Mouse (Mus musculus) intestine, embryonic 15.5 days (tissue): ENCODE measurements at regions not wholly inside any gene's neighbourhood (a gene's known extent, or its start where the extent isn't known, plus 50 kb on each side); places are given as distances from the start of the nearest gene placed in this dataset.

Experiments
- ATAC-seq: fragments of 200-750 bp; cut with Nextera tagmentation; 2 replicates; pipeline ENCODE4 v1.8.0; 2017; ENCODE audit warnings: moderate TSS enrichment, moderate library complexity
- H3K27ac ChIP-seq: fragments of 300-500 bp; sonication (generic); 2 replicates; pipeline ENCODE4 v1.5.1; 2015; ENCODE audit warnings: mild to moderate bottlenecking, inconsistent platforms
- H3K27me3 ChIP-seq: fragments of 300-500 bp; sonication (generic); replicated peaks from 2 replicates; pipeline ENCODE4 v1.6.1; 2015; ENCODE audit warnings: inconsistent platforms
- H3K36me3 ChIP-seq: fragments of 300-500 bp; sonication (generic); 2 replicates; pipeline ENCODE4 v1.6.1; 2015; ENCODE audit warnings: inconsistent platforms
- H3K4me1 ChIP-seq: fragments of 300-500 bp; sonication (generic); replicated peaks from 2 replicates; pipeline ENCODE4 v1.6.1; 2015; ENCODE audit warnings: inconsistent platforms
- H3K4me2 ChIP-seq: fragments of 300-500 bp; sonication (generic); replicated peaks from 2 replicates; pipeline ENCODE4 v1.6.1; 2015; ENCODE audit warnings: mild to moderate bottlenecking, inconsistent platforms
- H3K4me3 ChIP-seq: fragments of 300-500 bp; sonication (generic); replicated peaks from 2 replicates; pipeline ENCODE4 v1.5.1; 2015; ENCODE audit warnings: inconsistent platforms
- H3K9ac ChIP-seq: fragments of 300-500 bp; sonication (generic); 2 replicates; pipeline ENCODE4 v1.6.1; 2015; ENCODE audit warnings: inconsistent platforms
- H3K9me3 ChIP-seq: fragments of 300-500 bp; sonication (generic); 2 replicates; pipeline ENCODE4 v1.6.1; 2016; ENCODE audit warnings: inconsistent platforms
- WGBS: fragments of 180-500 bp; shearing (Covaris S2); methylation state at CpG from one replicate; pipeline ENCODE4 v1.1.7; 2015; 5-methylcytosine and 5-hydroxymethylcytosine counted together

DNA sequence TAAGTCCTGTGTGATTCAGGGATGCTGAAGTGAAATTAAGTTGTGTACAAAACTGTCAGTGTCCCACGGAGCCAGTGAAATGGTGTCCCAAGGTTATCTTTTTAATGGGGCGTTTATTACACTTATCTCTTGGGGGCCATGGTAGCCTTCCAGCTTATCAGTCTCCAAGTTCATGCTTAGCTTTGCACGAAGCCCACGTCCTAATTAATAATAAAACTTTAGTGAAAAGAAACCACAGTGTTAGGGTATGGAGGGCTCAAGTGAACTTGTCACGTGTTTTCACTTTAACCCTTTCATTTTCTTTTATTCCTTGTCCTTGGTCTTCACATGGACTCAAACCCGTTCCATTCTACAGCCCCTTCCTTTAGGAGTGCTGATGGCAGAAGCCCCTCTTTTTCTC, 105.9 kb downstream of the Fam76b start:
- H3K36me3 ChIP-seq: no peaks in the 10 kb centered on the region
- no peaks in the 10 kb centered on the region for H3K27me3 ChIP-seq
- H3K9ac ChIP-seq: no peak overlapping the region
- ATAC-seq: 0 out of 2 replicates have a peak, but pooled peaks have one; percentile 41
- no peaks in the 10 kb centered on the region for H3K4me1 ChIP-seq
- H3K9me3 ChIP-seq: no peaks in the 10 kb centered on the region
- H3K4me2 ChIP-seq: no peak overlapping the region
- no peak overlapping the region for H3K27ac ChIP-seq
- WGBS: 45% methylated on average over 6 of the region's 6 CpGs
- no peak overlapping the region for H3K4me3 ChIP-seq

- Histone ChIP-seq H3K36me3 (no peaks in the 10 kb centered on the region), H3K9me3 (no peaks in the 10 kb centered on the region), H3K4me2 (no peak overlapping the region), H3K4me3 (no peak overlapping the region), H3K4me1 (no peaks in the 10 kb centered on the region), H3K27me3 (no peaks in the 10 kb centered on the region), H3K27ac (no peak overlapping the region), H3K9ac (no peak overlapping the region)
- ATAC-seq: no peak
- WGBS: 85% methylated on average over 2 of the region's 2 CpGs
Observed at GRCm38 (mm10) chr9:13937301-13937700, 109.8 kb downstream of the Fam76b start.

GRCm38 (mm10) chr9:13946519-13946918, 119.0 kb downstream of the Fam76b start:
- H3K4me1 ChIP-seq: no peaks in the 10 kb centered on the region
- H3K36me3 ChIP-seq: no peaks in the 10 kb centered on the region
- WGBS: 44% methylated on average over 3 of the region's 3 CpGs
- H3K9ac ChIP-seq: no peak overlapping the region
- H3K27ac ChIP-seq: no peak overlapping the region
- H3K9me3 ChIP-seq: no peaks in the 10 kb centered on the region
- ATAC-seq: no peak
- H3K4me2 ChIP-seq: no peak overlapping the region
- no peaks in the 10 kb centered on the region for H3K27me3 ChIP-seq
- H3K4me3 ChIP-seq: no peak overlapping the region

DNA sequence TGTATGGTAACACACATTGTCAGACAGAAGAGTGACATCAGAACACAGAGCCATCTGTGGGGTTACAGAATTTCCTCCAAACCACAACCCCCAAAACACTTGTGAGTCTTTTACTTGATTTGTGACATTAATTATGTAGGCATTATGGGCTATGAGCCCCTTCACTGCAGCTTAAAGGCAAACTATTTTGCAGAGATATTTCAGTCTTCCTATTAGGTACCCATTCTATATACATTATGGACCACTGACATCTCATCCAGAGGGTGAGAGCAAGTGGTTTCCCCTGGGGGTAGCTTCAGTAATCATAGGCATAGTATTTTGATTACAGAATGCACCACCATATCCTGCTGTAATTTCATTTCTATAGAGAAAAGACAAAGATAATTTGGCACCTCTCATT, 124.6 kb downstream of the Fam76b start:
- H3K4me3 ChIP-seq: no peak overlapping the region
- H3K9ac ChIP-seq: no peak overlapping the region
- no peaks in the 10 kb centered on the region for H3K36me3 ChIP-seq
- no peak overlapping the region for H3K4me2 ChIP-seq
- ATAC-seq: no peak
- no peak overlapping the region for H3K27ac ChIP-seq
- no peaks in the 10 kb centered on the region for H3K4me1 ChIP-seq
- no peaks in the 10 kb centered on the region for H3K27me3 ChIP-seq
- H3K9me3 ChIP-seq: no peaks in the 10 kb centered on the region

GRCm38 (mm10) chr9:13963140-13963763, 135.7 kb downstream of the Fam76b start:
- Histone ChIP-seq H3K36me3 (no peaks in the 10 kb centered on the region), H3K4me2 (no peak overlapping the region)
- WGBS: 73% methylated on average over 7 of the region's 7 CpGs

GRCm38 (mm10) chr9:13963796-13964195, 136.3 kb downstream of the Fam76b start:
- 78% methylated on average over 3 of the region's 3 CpGs for WGBS
- H3K4me3 ChIP-seq: no peak overlapping the region
- no peak overlapping the region for H3K27ac ChIP-seq
- ATAC-seq: no peak
- no peak overlapping the region for H3K4me2 ChIP-seq
- H3K36me3 ChIP-seq: no peaks in the 10 kb centered on the region
- no peak overlapping the region for H3K9ac ChIP-seq
- no peaks in the 10 kb centered on the region for H3K27me3 ChIP-seq
- H3K4me1 ChIP-seq: no peaks in the 10 kb centered on the region
- no peaks in the 10 kb centered on the region for H3K9me3 ChIP-seq

More at GRCm38 (mm10) chr9:13963140-13963763, 135.7 kb downstream of the Fam76b start:
- no peak for ATAC-seq
- no peaks in the 10 kb centered on the region for H3K9me3 ChIP-seq
- H3K9ac ChIP-seq: no peak overlapping the region
- H3K4me3 ChIP-seq: no peak overlapping the region
- no peak overlapping the region for H3K27ac ChIP-seq
- H3K27me3 ChIP-seq: no peaks in the 10 kb centered on the region
- H3K4me1 ChIP-seq: no peaks in the 10 kb centered on the region

GRCm38 (mm10) chr9:13964256-13964655, 136.7 kb downstream of the Fam76b start:
- Histone ChIP-seq H3K9me3 (no peaks in the 10 kb centered on the region), H3K36me3 (no peaks in the 10 kb centered on the region), H3K27me3 (no peaks in the 10 kb centered on the region), H3K9ac (no peak overlapping the region), H3K4me1 (no peaks in the 10 kb centered on the region), H3K4me3 (no peak overlapping the region), H3K27ac (no peak overlapping the region), H3K4me2 (no peak overlapping the region)
- 88% methylated on average over 4 of the region's 4 CpGs for WGBS
- no peak for ATAC-seq

GRCm38 (mm10) chr9:13966212-13966611, 138.7 kb downstream of the Fam76b start:
- H3K4me1 ChIP-seq: no peaks in the 10 kb centered on the region
- no peak overlapping the region for H3K27ac ChIP-seq
- no peak overlapping the region for H3K9ac ChIP-seq
- H3K9me3 ChIP-seq: no peaks in the 10 kb centered on the region
- 80% methylated on average over 1 of the region's 1 CpGs for WGBS
- no peak overlapping the region for H3K4me3 ChIP-seq
- H3K4me2 ChIP-seq: no peak overlapping the region
- H3K27me3 ChIP-seq: no peaks in the 10 kb centered on the region
- ATAC-seq: no peak
- H3K36me3 ChIP-seq: no peaks in the 10 kb centered on the region

- Histone ChIP-seq H3K36me3 (no peaks in the 10 kb centered on the region), H3K4me2 (no peak overlapping the region), H3K9ac (no peak overlapping the region), H3K27ac (no peak overlapping the region), H3K27me3 (no peaks in the 10 kb centered on the region), H3K9me3 (no peaks in the 10 kb centered on the region), H3K4me3 (no peak overlapping the region), H3K4me1 (no peaks in the 10 kb centered on the region)
- WGBS: 66% methylated on average over 1 of the region's 1 CpGs
- no peak for ATAC-seq
Observed at GRCm38 (mm10) chr9:13969262-13969661, 141.7 kb downstream of the Fam76b start.

DNA sequence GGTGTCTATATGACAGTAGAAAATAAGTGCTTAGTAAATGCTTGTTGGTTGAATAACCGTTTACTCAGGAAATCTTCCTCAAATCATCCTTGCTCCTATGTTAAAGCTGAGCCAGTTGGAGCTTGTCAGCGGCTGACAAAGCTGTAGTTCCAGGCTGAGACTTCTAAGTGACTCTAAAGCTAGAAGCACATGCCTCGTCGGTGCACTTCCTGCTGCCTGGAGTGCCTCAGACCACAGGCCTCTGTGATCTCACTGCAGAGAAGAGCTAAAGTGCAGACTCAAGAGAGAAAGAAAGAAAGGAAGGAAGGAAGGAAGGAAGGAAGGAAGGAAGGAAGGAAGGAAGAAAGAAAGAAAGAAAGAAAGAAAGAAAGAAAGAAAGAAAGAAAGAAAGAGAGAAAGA, 146.1 kb downstream of the Fam76b start:
- H3K4me3 ChIP-seq: no peak overlapping the region
- WGBS: 57% methylated on average over 4 of the region's 4 CpGs
- H3K27ac ChIP-seq: no peak overlapping the region
- no peaks in the 10 kb centered on the region for H3K9me3 ChIP-seq
- H3K9ac ChIP-seq: no peak overlapping the region
- H3K4me2 ChIP-seq: no peak overlapping the region
- no peak for ATAC-seq
- H3K27me3 ChIP-seq: no peaks in the 10 kb centered on the region
- no peaks in the 10 kb centered on the region for H3K4me1 ChIP-seq
- H3K36me3 ChIP-seq: no peaks in the 10 kb centered on the region

DNA sequence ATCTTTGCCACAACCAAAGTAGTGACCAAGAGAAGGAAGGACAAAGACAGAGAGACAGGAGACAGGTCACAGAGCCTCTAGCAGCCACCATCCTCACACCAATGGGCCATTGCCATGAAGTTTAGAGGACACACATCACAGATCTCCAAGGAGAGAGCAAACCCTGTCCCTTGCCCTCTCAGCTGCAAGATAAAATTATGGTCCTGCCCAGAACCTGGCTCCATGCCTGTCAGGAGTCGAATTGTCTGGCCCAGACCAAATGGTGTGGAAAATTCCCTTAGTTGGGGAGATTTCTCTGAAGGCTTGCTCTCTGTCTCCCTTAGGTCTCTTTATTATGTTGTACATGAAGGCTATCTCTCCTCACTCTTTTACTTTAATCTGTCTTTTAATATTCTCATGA, 147.4 kb downstream of the Fam76b start:
- H3K27me3 ChIP-seq: no peaks in the 10 kb centered on the region
- no peak overlapping the region for H3K9ac ChIP-seq
- no peaks in the 10 kb centered on the region for H3K9me3 ChIP-seq
- H3K4me3 ChIP-seq: no peak overlapping the region
- no peak overlapping the region for H3K4me2 ChIP-seq
- 62% methylated on average over 1 of the region's 1 CpGs for WGBS
- no peak overlapping the region for H3K27ac ChIP-seq
- no peak for ATAC-seq
- no peaks in the 10 kb centered on the region for H3K4me1 ChIP-seq
- no peaks in the 10 kb centered on the region for H3K36me3 ChIP-seq

DNA sequence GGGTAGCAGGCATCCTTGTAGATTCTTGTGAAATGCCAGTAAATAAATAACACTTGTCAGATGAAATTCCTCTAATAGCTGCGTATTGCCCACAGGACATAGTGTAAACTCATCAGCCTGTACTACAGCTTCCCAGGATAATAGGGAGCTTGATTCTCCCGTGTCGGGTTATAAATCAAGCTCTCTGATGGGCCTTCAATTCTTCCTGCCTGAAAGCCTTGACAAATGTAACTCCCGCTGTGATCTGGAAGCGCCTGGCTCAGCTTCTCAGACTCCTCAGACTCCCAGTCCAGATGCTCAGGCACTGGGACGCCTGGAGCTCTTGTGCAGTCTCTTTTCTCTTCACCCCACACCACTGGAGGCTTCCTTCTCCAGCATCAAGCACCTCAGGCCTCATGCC, 151.3 kb downstream of the Fam76b start:
- Histone ChIP-seq H3K27me3 (no peaks in the 10 kb centered on the region), H3K36me3 (no peaks in the 10 kb centered on the region), H3K4me1 (no peaks in the 10 kb centered on the region), H3K4me2 (no peak overlapping the region), H3K9me3 (no peaks in the 10 kb centered on the region), H3K4me3 (no peak overlapping the region), H3K9ac (no peak overlapping the region), H3K27ac (no peak overlapping the region)
- ATAC-seq: no peak
- WGBS: 28% methylated on average over 6 of the region's 6 CpGs

- H3K9ac ChIP-seq: no peak overlapping the region
- no peak overlapping the region for H3K4me3 ChIP-seq
- no peaks in the 10 kb centered on the region for H3K9me3 ChIP-seq
- H3K36me3 ChIP-seq: no peaks in the 10 kb centered on the region
- WGBS: 87% methylated on average over 8 of the region's 8 CpGs
- no peaks in the 10 kb centered on the region for H3K27me3 ChIP-seq
- H3K27ac ChIP-seq: no peak overlapping the region
- no peak overlapping the region for H3K4me2 ChIP-seq
- H3K4me1 ChIP-seq: no peaks in the 10 kb centered on the region
- ATAC-seq: no peak
Observed at GRCm38 (mm10) chr9:13987486-13987885, 160.0 kb downstream of the Fam76b start.
